Mouse (Mus musculus): Measurements from ENCODE around the gene Spen. TPM values are rescaled to one million over a fixed set of nuclear protein-coding genes. Genes with fewer than 3 reads are reported as not detected.
A peak's percentile ranks its signal among the peaks of the same experiment; 100 is the strongest.

The Spen gene
- polyA plus RNA-seq, 1 experiment from 2014 or later, result 23.9 TPM

DNA sequence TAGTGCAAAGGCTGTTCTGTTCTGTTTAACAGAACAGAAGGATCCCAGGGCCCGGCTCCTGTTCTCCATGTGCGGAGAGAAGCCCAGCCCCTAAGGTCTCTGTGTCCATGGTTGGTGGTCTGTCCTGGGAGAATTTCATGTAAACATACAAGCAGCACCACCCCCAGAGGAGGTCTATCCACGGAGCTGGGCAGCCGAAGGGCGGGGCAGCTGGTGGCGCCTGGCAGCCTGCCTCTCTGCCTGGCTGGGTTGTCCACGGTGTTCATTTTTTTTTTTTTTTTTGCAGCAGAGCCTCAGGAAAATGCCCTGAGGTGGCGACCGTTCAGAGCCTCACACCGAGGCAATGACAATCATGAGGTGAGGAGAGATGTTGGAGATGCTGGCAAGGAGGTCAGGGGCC is 69.8 kb downstream of the Spen start:
- 66% methylated on average over 10 of the region's 10 CpGs for WGBS
- DNase-seq, result no peak
- H3K27ac ChIP-seq (replicated peaks; ENCODE audit: low read depth, low read length), result no peak overlapping the region

DNA sequence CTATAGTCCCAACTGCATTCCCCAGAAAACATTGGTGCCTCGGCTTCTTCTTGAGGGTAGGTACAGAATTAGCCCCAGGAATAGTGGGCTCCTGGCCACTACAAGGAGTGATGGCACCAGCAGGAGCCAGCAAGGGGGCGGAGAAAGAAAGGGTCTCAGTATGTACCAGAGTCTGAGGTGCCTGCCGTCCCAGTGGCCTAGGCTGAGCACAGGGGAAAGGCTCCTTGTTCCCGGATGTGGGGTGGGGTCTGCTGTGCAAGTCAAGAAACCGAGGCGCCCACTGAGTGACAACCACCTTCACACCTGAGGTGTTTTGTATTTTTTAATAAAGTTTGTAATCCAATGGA is 70.8 kb downstream of the Spen start:
- Histone ChIP-seq H3K27me3 (ENCODE audit: control insufficient read depth, insufficient read depth, low read length) (no peaks in the 10 kb centered on the region), H3K4me1 (ENCODE audit: control insufficient read depth, insufficient read depth, low read length) (no peaks in the 10 kb centered on the region), H3K36me3 (ENCODE audit: control insufficient read depth, insufficient read depth, low read length) (peaks cover 100% of the 10 kb centered on the region), H3K4me2 (ENCODE audit: low read length) (no peak overlapping the region), H3K9ac (replicated peaks; ENCODE audit: low read length) (no peak overlapping the region), H3K4me3 (replicated peaks; ENCODE audit: low read depth, low read length) (no peak overlapping the region), H3K9me3 (ENCODE audit: control insufficient read depth, low read length) (no peaks in the 10 kb centered on the region), H3K27ac (replicated peaks; ENCODE audit: low read depth, low read length) (no peak overlapping the region)
- no peak for ATAC-seq (ENCODE audit: low FRiP score, low TSS enrichment)
- 87% methylated on average over 6 of the region's 6 CpGs for WGBS
- DNase-seq, result no peak

More for the DNA sequence above, 69.8 kb downstream of the Spen start:
- Histone ChIP-seq H3K36me3 (ENCODE audit: control insufficient read depth, insufficient read depth, low read length) (peaks cover 100% of the 10 kb centered on the region), H3K4me1 (ENCODE audit: control insufficient read depth, insufficient read depth, low read length) (no peaks in the 10 kb centered on the region), H3K9me3 (ENCODE audit: control insufficient read depth, low read length) (no peaks in the 10 kb centered on the region), H3K9ac (replicated peaks; ENCODE audit: low read length) (no peak overlapping the region), H3K27me3 (ENCODE audit: control insufficient read depth, insufficient read depth, low read length) (no peaks in the 10 kb centered on the region), H3K4me2 (ENCODE audit: low read length) (no peak overlapping the region), H3K4me3 (replicated peaks; ENCODE audit: low read depth, low read length) (no peak overlapping the region)
- ATAC-seq (ENCODE audit: low FRiP score, low TSS enrichment), result no peak

DNA sequence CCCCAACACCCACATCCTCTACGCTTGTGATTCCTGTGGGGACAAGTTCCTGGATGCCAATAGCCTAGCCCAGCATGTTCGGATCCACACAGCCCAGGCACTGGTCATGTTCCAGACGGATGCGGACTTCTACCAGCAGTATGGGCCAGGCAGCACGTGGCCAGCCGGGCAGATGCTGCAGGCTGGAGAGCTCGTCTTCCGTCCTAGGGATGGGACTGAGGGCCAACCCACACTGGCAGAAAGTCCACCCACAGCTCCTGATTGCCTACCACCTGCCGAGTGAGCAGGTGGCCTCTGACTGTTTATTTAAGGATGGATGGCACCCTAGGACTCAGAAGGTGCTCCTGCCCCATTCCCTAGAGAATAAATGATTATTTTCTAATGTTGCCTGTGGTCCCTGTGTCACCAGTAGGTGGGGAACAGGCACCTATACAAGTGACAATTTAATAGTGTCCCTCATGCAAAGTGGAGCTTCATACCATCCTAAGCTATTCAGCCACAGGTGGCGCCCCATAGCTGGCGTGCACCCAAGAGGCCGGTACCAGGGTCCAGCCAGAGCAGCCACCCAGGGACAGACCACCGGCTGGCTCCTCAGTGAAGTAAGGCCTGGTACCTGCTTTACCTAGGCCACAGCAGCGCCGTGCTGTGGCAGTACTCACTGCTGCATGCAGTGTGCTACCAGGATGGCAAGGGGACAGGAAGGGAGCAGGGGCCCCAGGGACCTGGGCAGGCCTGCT is 71.4 kb downstream of the Spen start:
- H3K27ac ChIP-seq (replicated peaks; ENCODE audit: low read depth, low read length), result no peak overlapping the region
- DNase-seq, result no peak
- H3K9ac ChIP-seq (replicated peaks; ENCODE audit: low read length), result no peak overlapping the region
- H3K4me3 ChIP-seq (replicated peaks; ENCODE audit: low read depth, low read length), result no peak overlapping the region
- no peaks in the 10 kb centered on the region for H3K4me1 ChIP-seq (ENCODE audit: control insufficient read depth, insufficient read depth, low read length)
- WGBS, result 86% methylated on average over 15 of the region's 15 CpGs
- ATAC-seq (ENCODE audit: low FRiP score, low TSS enrichment), result no peak
- no peaks in the 10 kb centered on the region for H3K27me3 ChIP-seq (ENCODE audit: control insufficient read depth, insufficient read depth, low read length)
- H3K36me3 ChIP-seq (ENCODE audit: control insufficient read depth, insufficient read depth, low read length), result peaks cover 100% of the 10 kb centered on the region
- H3K4me2 ChIP-seq (ENCODE audit: low read length), result no peak overlapping the region
- no peaks in the 10 kb centered on the region for H3K9me3 ChIP-seq (ENCODE audit: control insufficient read depth, low read length)

DNA sequence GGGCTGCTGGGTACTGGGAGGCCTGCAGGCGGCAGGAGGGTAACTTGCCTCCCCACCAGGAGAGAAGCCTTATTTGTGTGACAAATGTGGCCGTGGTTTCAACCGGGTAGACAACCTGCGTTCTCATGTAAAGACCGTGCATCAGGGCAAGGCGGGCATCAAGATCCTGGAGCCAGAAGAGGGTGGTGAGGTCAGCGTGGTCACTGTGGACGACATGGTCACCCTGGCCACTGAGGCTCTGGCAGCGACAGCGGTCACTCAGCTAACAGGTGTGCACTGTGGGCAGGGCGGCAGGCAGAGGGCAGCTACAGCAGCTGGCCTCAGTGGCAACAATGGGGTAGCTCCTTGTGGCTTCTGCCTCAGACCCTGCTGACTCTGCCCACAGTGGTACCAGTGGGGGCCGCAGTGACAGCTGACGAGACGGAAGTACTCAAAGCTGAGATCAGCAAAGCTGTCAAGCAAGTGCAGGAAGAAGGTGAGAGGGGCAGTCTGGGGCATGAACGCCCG is 72.1 kb downstream of the Spen start:
- DNase-seq (no peak), ATAC-seq (ENCODE audit: low FRiP score, low TSS enrichment) (no peak)
- no peak overlapping the region for H3K4me3 ChIP-seq (replicated peaks; ENCODE audit: low read depth, low read length)
- no peak overlapping the region for H3K27ac ChIP-seq (replicated peaks; ENCODE audit: low read depth, low read length)
- H3K36me3 ChIP-seq (ENCODE audit: control insufficient read depth, insufficient read depth, low read length), result peaks cover 98% of the 10 kb centered on the region
- H3K9ac ChIP-seq (replicated peaks; ENCODE audit: low read length), result no peak overlapping the region
- H3K9me3 ChIP-seq (ENCODE audit: control insufficient read depth, low read length), result no peaks in the 10 kb centered on the region
- H3K27me3 ChIP-seq (ENCODE audit: control insufficient read depth, insufficient read depth, low read length), result no peaks in the 10 kb centered on the region
- WGBS, result 87% methylated on average over 16 of the region's 16 CpGs
- no peak overlapping the region for H3K4me2 ChIP-seq (ENCODE audit: low read length)
- no peaks in the 10 kb centered on the region for H3K4me1 ChIP-seq (ENCODE audit: control insufficient read depth, insufficient read depth, low read length)

DNA sequence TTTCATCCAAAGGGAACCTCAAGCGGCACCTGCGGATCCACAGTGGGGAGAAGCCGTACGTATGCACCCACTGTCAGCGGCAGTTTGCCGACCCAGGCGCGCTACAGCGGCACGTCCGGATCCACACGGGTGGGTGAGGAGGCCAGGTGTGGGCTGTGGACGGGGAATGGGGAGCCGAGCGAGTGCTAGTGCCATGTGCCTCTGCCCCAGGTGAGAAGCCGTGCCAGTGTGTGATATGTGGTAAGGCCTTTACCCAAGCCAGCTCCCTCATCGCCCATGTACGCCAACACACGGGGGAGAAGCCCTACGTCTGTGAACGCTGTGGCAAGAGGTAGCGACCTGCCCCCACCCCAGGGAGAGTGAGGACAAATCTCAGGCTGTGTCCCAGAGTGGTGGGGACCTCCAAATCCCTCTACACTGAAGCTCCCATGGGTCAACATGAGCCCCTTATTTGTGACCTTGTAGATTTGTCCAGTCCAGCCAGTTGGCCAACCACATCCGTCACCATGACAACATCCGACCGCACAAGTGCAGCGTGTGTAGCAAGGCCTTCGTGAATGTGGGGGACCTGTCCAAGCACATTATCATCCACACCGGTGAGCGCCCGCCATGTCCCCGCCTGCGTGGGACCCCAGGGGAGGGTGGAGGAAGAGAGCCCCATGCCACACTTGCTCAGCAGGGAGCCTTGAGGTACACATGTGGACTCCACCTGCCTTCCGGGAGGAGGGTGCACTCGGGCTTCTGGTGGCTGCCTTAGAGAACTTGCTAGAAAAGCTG is 72.7 kb downstream of the Spen start:
- H3K4me2 ChIP-seq (ENCODE audit: low read length), result no peak overlapping the region
- H3K9me3 ChIP-seq (ENCODE audit: control insufficient read depth, low read length), result no peaks in the 10 kb centered on the region
- no peak for DNase-seq
- H3K9ac ChIP-seq (replicated peaks; ENCODE audit: low read length), result no peak overlapping the region
- no peak overlapping the region for H3K4me3 ChIP-seq (replicated peaks; ENCODE audit: low read depth, low read length)
- 86% methylated on average over 34 of the region's 34 CpGs for WGBS
- 0 out of 2 replicates have a peak, but pooled peaks have one; percentile 15 for ATAC-seq (ENCODE audit: low FRiP score, low TSS enrichment)
- no peaks in the 10 kb centered on the region for H3K27me3 ChIP-seq (ENCODE audit: control insufficient read depth, insufficient read depth, low read length)
- peaks cover 91% of the 10 kb centered on the region for H3K36me3 ChIP-seq (ENCODE audit: control insufficient read depth, insufficient read depth, low read length)
- no peak overlapping the region for H3K27ac ChIP-seq (replicated peaks; ENCODE audit: low read depth, low read length)
- 0 out of 2 replicates have a peak, but pooled peaks cover 1% of the 10 kb centered on the region for H3K4me1 ChIP-seq (ENCODE audit: control insufficient read depth, insufficient read depth, low read length)

DNA sequence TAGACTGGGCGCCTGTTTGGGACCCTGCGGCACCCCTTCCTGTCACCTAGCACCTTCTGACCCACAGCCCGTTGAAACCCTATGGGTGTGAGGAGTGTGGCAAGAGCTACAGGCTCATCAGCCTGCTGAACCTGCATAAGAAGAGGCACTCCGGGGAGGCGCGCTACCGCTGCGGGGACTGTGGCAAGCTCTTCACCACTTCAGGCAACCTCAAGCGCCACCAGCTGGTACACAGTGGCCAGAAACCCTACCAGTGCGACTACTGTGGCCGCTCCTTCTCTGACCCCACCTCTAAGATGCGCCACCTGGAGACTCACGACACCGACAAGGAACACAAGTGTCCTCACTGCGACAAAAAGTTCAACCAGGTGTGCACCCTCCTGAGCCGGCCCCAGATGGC is 73.7 kb downstream of the Spen start:
- DNase-seq, result no peak
- ATAC-seq (ENCODE audit: low FRiP score, low TSS enrichment), result no peak
- 78% methylated on average over 16 of the region's 16 CpGs for WGBS
- Histone ChIP-seq H3K27ac (replicated peaks; ENCODE audit: low read depth, low read length) (no peak overlapping the region), H3K9ac (replicated peaks; ENCODE audit: low read length) (no peak overlapping the region), H3K4me1 (ENCODE audit: control insufficient read depth, insufficient read depth, low read length) (0 out of 2 replicates have a peak, but pooled peaks cover 3% of the 10 kb centered on the region), H3K9me3 (ENCODE audit: control insufficient read depth, low read length) (no peaks in the 10 kb centered on the region), H3K36me3 (ENCODE audit: control insufficient read depth, insufficient read depth, low read length) (peaks cover 82% of the 10 kb centered on the region), H3K4me3 (replicated peaks; ENCODE audit: low read depth, low read length) (no peak overlapping the region), H3K4me2 (ENCODE audit: low read length) (no peak overlapping the region), H3K27me3 (ENCODE audit: control insufficient read depth, insufficient read depth, low read length) (no peaks in the 10 kb centered on the region)

DNA sequence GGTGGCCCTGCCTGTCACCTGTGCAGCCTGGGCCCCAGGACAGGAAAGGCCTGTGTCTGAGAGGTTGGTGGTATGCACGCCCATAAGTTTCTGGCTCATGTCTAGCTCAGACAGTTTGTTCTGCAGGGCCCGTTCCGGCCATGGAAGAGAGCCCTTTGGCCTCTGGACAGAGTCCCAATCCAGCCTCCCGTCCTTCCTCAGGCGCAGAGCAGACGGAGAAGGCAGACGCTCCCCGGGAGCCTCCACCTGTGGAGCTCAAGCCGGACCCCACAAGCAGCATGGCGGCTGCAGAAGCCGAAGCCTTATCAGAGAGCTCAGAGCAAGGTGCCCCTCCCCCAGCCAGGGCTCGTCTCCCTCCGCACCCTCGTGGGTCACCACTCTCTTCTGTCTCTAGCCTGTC is 74.9 kb downstream of the Spen start:
- H3K9me3 ChIP-seq (ENCODE audit: control insufficient read depth, low read length), result no peaks in the 10 kb centered on the region
- DNase-seq, result no peak
- 0 out of 2 replicates have a peak, but pooled peaks cover 3% of the 10 kb centered on the region for H3K4me1 ChIP-seq (ENCODE audit: control insufficient read depth, insufficient read depth, low read length)
- H3K27me3 ChIP-seq (ENCODE audit: control insufficient read depth, insufficient read depth, low read length), result no peaks in the 10 kb centered on the region
- H3K4me3 ChIP-seq (replicated peaks; ENCODE audit: low read depth, low read length), result no peak overlapping the region
- 86% methylated on average over 14 of the region's 14 CpGs for WGBS
- H3K9ac ChIP-seq (replicated peaks; ENCODE audit: low read length), result no peak overlapping the region
- H3K27ac ChIP-seq (replicated peaks; ENCODE audit: low read depth, low read length), result no peak overlapping the region
- no peak for ATAC-seq (ENCODE audit: low FRiP score, low TSS enrichment)
- no peak overlapping the region for H3K4me2 ChIP-seq (ENCODE audit: low read length)
- H3K36me3 ChIP-seq (ENCODE audit: control insufficient read depth, insufficient read depth, low read length), result peaks cover 69% of the 10 kb centered on the region

DNA sequence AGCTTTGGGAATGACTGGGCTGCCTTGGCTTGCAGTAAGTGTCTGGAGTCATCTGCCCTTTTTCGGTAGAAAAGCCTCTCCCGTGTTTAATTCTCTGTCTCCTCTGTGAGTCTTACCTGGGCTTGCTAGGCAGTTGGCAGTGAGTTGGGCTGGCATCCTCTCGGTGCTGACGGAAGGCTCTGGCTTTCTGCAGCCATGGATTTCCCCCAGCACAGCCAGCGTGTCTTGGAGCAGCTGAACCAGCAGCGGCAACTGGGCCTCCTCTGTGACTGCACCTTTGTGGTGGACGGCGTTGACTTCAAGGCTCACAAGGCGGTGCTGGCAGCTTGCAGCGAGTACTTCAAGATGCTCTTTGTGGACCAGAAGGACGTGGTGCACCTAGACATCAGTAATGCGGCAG is 76.8 kb downstream of the Spen start:
- Histone ChIP-seq H3K4me3 (replicated peaks; ENCODE audit: low read depth, low read length) (no peak overlapping the region), H3K9me3 (ENCODE audit: control insufficient read depth, low read length) (no peaks in the 10 kb centered on the region), H3K27me3 (ENCODE audit: control insufficient read depth, insufficient read depth, low read length) (no peaks in the 10 kb centered on the region), H3K27ac (replicated peaks; ENCODE audit: low read depth, low read length) (no peak overlapping the region), H3K36me3 (ENCODE audit: control insufficient read depth, insufficient read depth, low read length) (peaks cover 51% of the 10 kb centered on the region), H3K4me1 (ENCODE audit: control insufficient read depth, insufficient read depth, low read length) (0 out of 2 replicates have a peak, but pooled peaks cover 3% of the 10 kb centered on the region), H3K4me2 (ENCODE audit: low read length) (no peak overlapping the region), H3K9ac (replicated peaks; ENCODE audit: low read length) (no peak overlapping the region)
- ATAC-seq (ENCODE audit: low FRiP score, low TSS enrichment) (no peak), DNase-seq (no peak)
- 88% methylated on average over 12 of the region's 12 CpGs for WGBS

Data from midbrain, embryonic 14.5 days (tissue).